Mouse (Mus musculus) liver, embryonic 13.5 days (tissue): ENCODE results near the gene Hdac7. TPM values are rescaled to one million over a fixed set of nuclear protein-coding genes. Genes with fewer than 3 reads are reported as not detected.

Experiments used
- ATAC-seq: fragments of 200-750 bp; cut with Nextera tagmentation; 2 replicates; pipeline ENCODE4 v1.8.0; 2017; ENCODE audit warnings: low read depth, mild to moderate bottlenecking, moderate number of reproducible peaks, moderate library complexity
- DNase-seq: peaks from one replicate; pipeline ENCODE4 v3.0.0; 2022
- H3K27ac ChIP-seq: fragments of 300-500 bp; sonication (generic); 2 replicates; pipeline ENCODE4 v1.5.1; 2015; ENCODE audit warnings: moderate library complexity, mild to moderate bottlenecking, inconsistent platforms
- H3K27me3 ChIP-seq: fragments of 300-500 bp; sonication (generic); 2 replicates; pipeline ENCODE4 v1.6.1; 2015; ENCODE audit warnings: mild to moderate bottlenecking, inconsistent platforms
- H3K36me3 ChIP-seq: fragments of 300-500 bp; sonication (generic); 2 replicates; pipeline ENCODE4 v1.6.1; 2015; ENCODE audit warnings: mild to moderate bottlenecking, inconsistent platforms
- H3K4me1 ChIP-seq: fragments of 300-500 bp; sonication (generic); replicated peaks from 2 replicates; pipeline ENCODE4 v1.6.1; 2015; ENCODE audit warnings: inconsistent platforms
- H3K4me2 ChIP-seq: fragments of 300-500 bp; sonication (generic); 2 replicates; pipeline ENCODE4 v1.6.1; 2015; ENCODE audit warnings: inconsistent platforms, mild to moderate bottlenecking, moderate library complexity
- H3K4me3 ChIP-seq: fragments of 300-500 bp; sonication (generic); replicated peaks from 2 replicates; pipeline ENCODE4 v1.5.1; 2015; ENCODE audit warnings: mild to moderate bottlenecking, inconsistent platforms
- H3K9ac ChIP-seq: fragments of 300-500 bp; sonication (generic); 2 replicates; pipeline ENCODE4 v1.6.1; 2015; ENCODE audit warnings: mild to moderate bottlenecking, inconsistent platforms
- H3K9me3 ChIP-seq: fragments of 300-500 bp; sonication (generic); replicated peaks from 2 replicates; pipeline ENCODE4 v1.6.1; 2016; ENCODE audit warnings: inconsistent platforms
- WGBS: fragments of 180-500 bp; shearing (Covaris S2); methylation state at CpG from one replicate; pipeline ENCODE4 v1.1.7; 2015; ENCODE audit not compliant: insufficient replicate concordance; 5-methylcytosine and 5-hydroxymethylcytosine counted together
- polyA plus RNA-seq: library from polyadenylated mRNA; unstranded; fragments of >200 nt; fragmentation: Nextera tagmentation; extraction: Ambion mirVana; gene quantifications from 2 replicates; pipeline ENCODE4 v1.2.1, GENCODE M21; 2015

Hdac7 gene
- polyA plus RNA-seq, 1 experiment from 2014 or later, result 8.0 TPM

- WGBS, result 87% methylated on average over 11 of the region's 11 CpGs
- no peaks in the 10 kb centered on the region for H3K9me3 ChIP-seq
- H3K4me3 ChIP-seq, result no peak overlapping the region
- H3K27ac ChIP-seq, result no peak overlapping the region
- H3K36me3 ChIP-seq, result peaks cover 61% of the 10 kb centered on the region
- ATAC-seq, result no peak
- no peak overlapping the region for H3K4me2 ChIP-seq
- H3K9ac ChIP-seq, result no peak overlapping the region
- DNase-seq, result no peak
- H3K27me3 ChIP-seq, result no peaks in the 10 kb centered on the region
- no peaks in the 10 kb centered on the region; the same call in 1 of the 2 replicates for H3K4me1 ChIP-seq
These were observed 44.9 kb downstream of the Hdac7 start for GRCm38 (mm10) chr15:97799446-97799845.

GRCm38 (mm10) chr15:97798134-97798533 lies 46.2 kb downstream of the Hdac7 start:
- H3K9me3 ChIP-seq, result no peaks in the 10 kb centered on the region
- H3K9ac ChIP-seq, result no peak overlapping the region
- no peak overlapping the region for H3K4me3 ChIP-seq
- no peak overlapping the region for H3K27ac ChIP-seq
- WGBS, result 73% methylated on average over 17 of the region's 17 CpGs
- ATAC-seq (peak; percentile 19), DNase-seq (no peak)
- peaks cover 73% of the 10 kb centered on the region for H3K36me3 ChIP-seq
- no peak overlapping the region for H3K4me2 ChIP-seq
- no peaks in the 10 kb centered on the region; the same call in 1 of the 2 replicates for H3K4me1 ChIP-seq
- H3K27me3 ChIP-seq, result no peaks in the 10 kb centered on the region

GRCm38 (mm10) chr15:97796674-97797310 lies 47.5 kb downstream of the Hdac7 start:
- Histone ChIP-seq H3K27me3 (no peaks in the 10 kb centered on the region), H3K36me3 (peaks cover 75% of the 10 kb centered on the region), H3K4me3 (no peak overlapping the region), H3K4me2 (no peak overlapping the region), H3K9ac (no peak overlapping the region), H3K9me3 (no peaks in the 10 kb centered on the region), H3K4me1 (no peaks in the 10 kb centered on the region; the same call in 1 of the 2 replicates), H3K27ac (no peak overlapping the region)
- DNase-seq, result no peak
- 82% methylated on average over 17 of the region's 17 CpGs for WGBS
- no peak for ATAC-seq

- H3K27ac ChIP-seq, result no peak overlapping the region
- no peak overlapping the region for H3K4me3 ChIP-seq
- no peaks in the 10 kb centered on the region for H3K9me3 ChIP-seq
- H3K27me3 ChIP-seq, result no peaks in the 10 kb centered on the region
- no peak overlapping the region for H3K9ac ChIP-seq
- peaks cover 83% of the 10 kb centered on the region for H3K36me3 ChIP-seq
- ATAC-seq, result no peak
- no peak overlapping the region for H3K4me2 ChIP-seq
- WGBS, result 82% methylated on average over 10 of the region's 10 CpGs
- H3K4me1 ChIP-seq, result no peaks in the 10 kb centered on the region; the same call in none of the 2 replicates
- no peak for DNase-seq
These were observed 48.6 kb downstream of the Hdac7 start for GRCm38 (mm10) chr15:97795559-97796235.

DNA sequence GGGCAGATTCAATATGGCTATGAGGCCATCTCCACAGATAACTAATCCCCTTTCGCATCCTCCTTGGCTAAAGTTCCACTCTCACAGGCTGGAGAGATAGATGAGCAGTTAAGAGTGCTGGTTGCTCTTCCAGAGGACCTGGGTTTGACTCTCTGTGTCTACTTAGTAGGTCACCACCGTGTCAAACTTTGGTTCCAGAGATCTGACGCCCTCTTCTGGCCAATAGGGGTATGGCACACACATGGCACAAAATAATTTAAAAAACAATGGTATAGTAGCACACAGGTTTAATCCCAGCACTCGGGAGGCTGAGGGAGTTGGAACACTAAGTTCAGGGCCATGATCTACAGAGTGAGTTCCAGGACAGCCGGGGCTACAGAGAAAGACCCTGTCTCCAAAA lies 50.0 kb downstream of the Hdac7 start:
- no peak for DNase-seq
- WGBS, result 69% methylated on average over 5 of the region's 5 CpGs
- H3K4me1 ChIP-seq, result peaks cover 13% of the 10 kb centered on the region
- no peaks in the 10 kb centered on the region for H3K9me3 ChIP-seq
- ATAC-seq, result no peak
- H3K27ac ChIP-seq, result peak overlapping the region; percentile 34; the same call in 1 of the 2 replicates
- H3K36me3 ChIP-seq, result peaks cover 82% of the 10 kb centered on the region
- no peak overlapping the region for H3K9ac ChIP-seq
- H3K4me2 ChIP-seq, result no peak overlapping the region
- H3K4me3 ChIP-seq, result no peak overlapping the region
- no peaks in the 10 kb centered on the region for H3K27me3 ChIP-seq

GRCm38 (mm10) chr15:97793386-97794153 lies 50.7 kb downstream of the Hdac7 start:
- ATAC-seq, result no peak
- Histone ChIP-seq H3K27me3 (no peaks in the 10 kb centered on the region), H3K9ac (no peak overlapping the region), H3K36me3 (peaks cover 81% of the 10 kb centered on the region), H3K4me1 (peaks cover 20% of the 10 kb centered on the region), H3K9me3 (no peaks in the 10 kb centered on the region), H3K27ac (no peak overlapping the region; the same call in 1 of the 2 replicates), H3K4me3 (no peak overlapping the region), H3K4me2 (no peak overlapping the region)
- WGBS, result 83% methylated on average over 18 of the region's 18 CpGs
- DNase-seq, result no peak

DNA sequence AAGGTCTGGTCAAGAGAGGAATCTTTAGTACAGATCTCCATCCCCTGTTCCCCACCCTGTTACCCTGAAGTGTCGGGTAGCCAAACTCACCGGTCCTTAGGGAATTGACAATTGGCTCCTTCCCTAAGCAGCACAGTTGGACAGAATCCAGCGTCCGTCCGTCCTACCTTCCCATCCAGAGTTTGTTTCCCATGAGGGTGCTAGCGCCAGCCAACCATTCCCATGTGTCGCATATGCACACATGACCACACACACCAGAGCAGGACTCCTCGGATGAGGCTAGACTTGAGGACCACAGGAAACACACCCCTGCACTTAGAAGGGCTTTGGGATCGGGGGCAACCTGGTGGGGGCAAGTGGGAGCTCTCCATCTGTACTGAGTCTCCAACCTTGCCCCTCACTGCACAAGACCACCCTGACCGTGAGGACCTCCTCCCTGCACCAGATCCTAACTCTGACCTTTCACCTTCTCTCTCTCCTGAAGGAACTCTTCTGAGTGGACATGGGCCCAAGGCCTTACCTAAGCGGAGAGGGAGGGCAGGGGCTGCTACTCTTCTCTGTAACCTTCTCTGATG lies 53.1 kb downstream of the Hdac7 start:
- Histone ChIP-seq H3K4me1 (peaks cover 43% of the 10 kb centered on the region), H3K4me3 (no peak overlapping the region), H3K4me2 (no peak overlapping the region), H3K9ac (no peak overlapping the region), H3K27ac (no peak overlapping the region), H3K36me3 (peaks cover 74% of the 10 kb centered on the region), H3K27me3 (no peaks in the 10 kb centered on the region), H3K9me3 (no peaks in the 10 kb centered on the region)
- ATAC-seq (no peak), DNase-seq (no peak)
- WGBS, result 87% methylated on average over 11 of the region's 11 CpGs

DNA sequence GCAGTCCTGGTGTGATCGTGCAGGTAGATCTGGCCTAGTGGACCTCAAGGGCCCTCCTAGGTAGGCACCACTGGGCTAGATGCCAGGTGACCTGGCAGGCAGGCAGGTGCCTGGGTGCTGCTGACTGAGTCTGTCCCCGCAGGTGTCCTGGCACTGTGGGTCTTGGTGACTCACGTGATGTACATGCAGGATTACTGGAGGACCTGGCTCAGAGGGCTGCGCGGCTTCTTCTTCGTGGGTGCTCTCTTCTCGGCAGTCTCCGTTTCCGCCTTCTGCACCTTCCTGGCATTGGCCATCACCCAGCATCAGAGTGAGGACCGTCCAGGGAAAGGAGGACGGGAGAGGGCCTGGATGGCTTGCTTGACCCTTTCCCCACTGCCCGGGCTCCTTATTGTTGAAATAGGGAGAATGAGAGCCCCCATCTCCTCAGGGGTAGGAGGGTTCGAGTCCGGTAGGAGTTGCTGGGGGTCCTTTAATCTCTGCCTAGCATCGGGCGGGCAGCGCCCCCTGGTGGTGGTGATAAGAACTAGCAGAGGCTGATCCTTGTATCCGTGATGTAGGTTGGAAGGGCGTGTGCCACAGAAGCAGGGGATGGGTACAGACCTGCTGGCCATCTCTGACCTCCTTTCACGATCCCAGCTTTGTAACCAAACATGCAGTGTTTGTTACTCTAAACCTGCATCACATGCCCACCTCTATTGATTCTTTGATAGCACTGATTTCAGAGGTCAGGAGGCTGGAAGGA lies 54.4 kb downstream of the Hdac7 start:
- 56% methylated on average over 20 of the region's 20 CpGs for WGBS
- DNase-seq (no peak), ATAC-seq (no peak)
- H3K4me1 ChIP-seq, result peaks cover 56% of the 10 kb centered on the region
- peaks cover 63% of the 10 kb centered on the region for H3K36me3 ChIP-seq
- H3K9me3 ChIP-seq, result no peaks in the 10 kb centered on the region
- no peak overlapping the region for H3K4me3 ChIP-seq
- H3K9ac ChIP-seq, result no peak overlapping the region
- no peaks in the 10 kb centered on the region for H3K27me3 ChIP-seq
- H3K27ac ChIP-seq, result no peak overlapping the region; the same call in 1 of the 2 replicates
- H3K4me2 ChIP-seq, result no peak overlapping the region

- peaks cover 60% of the 10 kb centered on the region for H3K4me1 ChIP-seq
- peak overlapping the region; percentile 98 for H3K27ac ChIP-seq
- peak overlapping the region; percentile 34 for H3K9ac ChIP-seq
- H3K4me3 ChIP-seq, result no peak overlapping the region
- no peak for ATAC-seq
- H3K36me3 ChIP-seq, result peaks cover 53% of the 10 kb centered on the region
- H3K4me2 ChIP-seq, result peak overlapping the region; percentile 86; the same call in 1 of the 2 replicates
- no peak for DNase-seq
- H3K27me3 ChIP-seq, result no peaks in the 10 kb centered on the region
- 54% methylated on average over 6 of the region's 6 CpGs for WGBS
- H3K9me3 ChIP-seq, result no peaks in the 10 kb centered on the region
These were observed 55.5 kb downstream of the Hdac7 start for GRCm38 (mm10) chr15:97788821-97789220.

GRCm38 (mm10) chr15:97787799-97788667 lies 56.3 kb downstream of the Hdac7 start:
- peak overlapping the region; percentile 95 for H3K4me3 ChIP-seq
- 57% methylated on average over 19 of the region's 19 CpGs for WGBS
- no peaks in the 10 kb centered on the region for H3K27me3 ChIP-seq
- peak overlapping the region; percentile 98 for H3K27ac ChIP-seq
- peak overlapping the region; percentile 98 for H3K9ac ChIP-seq
- no peaks in the 10 kb centered on the region for H3K9me3 ChIP-seq
- peaks cover 46% of the 10 kb centered on the region for H3K36me3 ChIP-seq
- ATAC-seq (no peak), DNase-seq (no peak)
- peak overlapping the region; percentile 86 for H3K4me2 ChIP-seq
- H3K4me1 ChIP-seq, result peaks cover 68% of the 10 kb centered on the region
